Mouse (Mus musculus) stomach, postnatal 0 days (tissue): ENCODE data around the gene Tgfb1i1. TPM values are rescaled to one million over a fixed set of nuclear protein-coding genes. Genes with fewer than 3 reads are reported as not detected.

ENCODE experiments used
- ATAC-seq: fragments of 200-750 bp; cut with Nextera tagmentation; 2 replicates; pipeline ENCODE4 v1.8.0; 2017; ENCODE audit not compliant: low FRiP score, low TSS enrichment
- DNase-seq: peaks from one replicate; pipeline ENCODE4 v3.0.0-alpha.2; 2016; ENCODE audit warnings: low spot score
- H3K27ac ChIP-seq: fragments of 300-500 bp; sonication (generic); replicated peaks from 2 replicates; pipeline ENCODE4 v1.5.1; 2014; ENCODE audit warnings: mild to moderate bottlenecking, control low read depth
- H3K27me3 ChIP-seq: fragments of 300-500 bp; sonication (generic); 2 replicates; pipeline ENCODE4 v1.6.1; 2014; ENCODE audit warnings: low read length; ENCODE audit not compliant: control insufficient read depth, insufficient read depth
- H3K36me3 ChIP-seq: fragments of 300-500 bp; sonication (generic); 2 replicates; pipeline ENCODE4 v1.6.1; 2014; ENCODE audit warnings: low read length, mixed read lengths; ENCODE audit not compliant: control insufficient read depth, insufficient read depth
- H3K4me1 ChIP-seq: fragments of 300-500 bp; sonication (generic); replicated peaks from 2 replicates; pipeline ENCODE4 v1.6.1; 2014; ENCODE audit warnings: antibody characterized with exemption; ENCODE audit not compliant: control insufficient read depth, insufficient read depth
- H3K4me2 ChIP-seq: fragments of 300-500 bp; sonication (generic); replicated peaks from 2 replicates; pipeline ENCODE4 v1.6.1; 2014; ENCODE audit warnings: low read depth, mild to moderate bottlenecking, control low read depth, moderate library complexity
- H3K4me3 ChIP-seq: fragments of 300-500 bp; sonication (generic); 2 replicates; pipeline ENCODE4 v1.5.1; 2014; ENCODE audit warnings: low read depth, low read length, control low read depth
- H3K9ac ChIP-seq: fragments of 300-500 bp; sonication (generic); 2 replicates; pipeline ENCODE4 v1.6.1; 2014; ENCODE audit warnings: mild to moderate bottlenecking, low read length, control low read depth, mixed read lengths
- H3K9me3 ChIP-seq: fragments of 300-500 bp; sonication (generic); 2 replicates; pipeline ENCODE4 v1.6.1; 2016; ENCODE audit warnings: low read length; ENCODE audit not compliant: control insufficient read depth
- CTCF ChIP-seq: IDR thresholded peaks from 2 replicates; pipeline ENCODE4 v1.5.1; 2016; ENCODE audit warnings: antibody characterized with exemption, low read depth, mild to moderate bottlenecking, moderate library complexity
- EP300 ChIP-seq: optimal IDR thresholded peaks from 2 replicates; pipeline ENCODE3; 2016; ENCODE audit warnings: antibody characterized with exemption
- WGBS: fragments of 180-500 bp; shearing (Covaris S2); extraction: QIAGEN DNeasy Blood & Tissue Kit; methylation state at CpG from one replicate; pipeline ENCODE4 v1.1.7; 2014; 5-methylcytosine and 5-hydroxymethylcytosine counted together
- microRNA-seq: library from miRNA; unstranded; fragments of <30 nt; microRNA quantifications from one replicate; pipeline ENCODE4, GENCODE M21; 2016
- polyA plus RNA-seq: library from polyadenylated mRNA; unstranded; fragments of >200 nt; fragmentation: Nextera tagmentation; extraction: Ambion mirVana; gene quantifications from 2 replicates; pipeline ENCODE4 v1.2.1, GENCODE M21; 2015

Gene Tgfb1i1
- polyA plus RNA-seq, 1 experiment from 2014 or later, result 167 TPM

DNA sequence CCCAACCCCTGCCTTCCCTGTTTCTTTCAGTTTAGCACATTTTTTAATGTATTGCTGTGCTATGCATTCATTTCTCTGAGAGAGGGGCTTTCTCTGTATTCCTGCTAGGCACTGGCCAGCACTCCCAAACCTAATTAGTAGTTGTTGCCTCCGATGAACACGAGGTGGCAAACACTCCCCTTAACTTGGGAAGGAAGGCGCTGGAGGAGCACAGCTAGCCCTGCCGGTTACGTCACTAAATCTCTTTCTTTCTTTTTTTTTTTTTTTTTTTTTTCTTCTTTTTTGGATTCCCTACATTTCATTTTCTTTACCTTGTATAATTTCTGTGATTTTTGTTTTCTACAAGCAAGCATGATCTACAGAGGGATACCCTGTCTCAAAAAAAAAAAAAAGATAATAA lies 58.3 kb downstream of the Tgfb1i1 start:
- no peaks in the 10 kb centered on the region for H3K27me3 ChIP-seq
- peak; percentile 73 for ATAC-seq
- H3K4me1 ChIP-seq, result no peaks in the 10 kb centered on the region
- no peak overlapping the region for H3K9ac ChIP-seq
- no peak overlapping the region for H3K4me2 ChIP-seq
- no peaks in the 10 kb centered on the region for H3K36me3 ChIP-seq
- no peak overlapping the region for H3K27ac ChIP-seq
- 5% methylated on average over 5 of the region's 5 CpGs for WGBS
- no peaks in the 10 kb centered on the region for H3K9me3 ChIP-seq
- peak; percentile 85 for TF ChIP-seq CTCF
- no peak for TF ChIP-seq EP300
- peak; percentile 50 for DNase-seq
- H3K4me3 ChIP-seq, result no peak overlapping the region

Small RNAs within 50 kb of the gene (microRNA-seq; reads per million reads assigned to microRNA genes)
- gene Mir3103, result not detected

Other genes starting within 250 kb of the Tgfb1i1 start
- gene Trim72, start 242.9 kb upstream of the Tgfb1i1 start, polyA plus RNA-seq, result 0.38 and 0.52 TPM in 2 replicates
- 0.91 and 0.99 TPM in 2 replicates for gene Itgam, start 184.2 kb upstream of the Tgfb1i1 start, polyA plus RNA-seq
- gene Gm49368, start 184.1 kb upstream of the Tgfb1i1 start, polyA plus RNA-seq, result not detected in 2 replicates
- gene Itgax, start 117.3 kb upstream of the Tgfb1i1 start, polyA plus RNA-seq, result 0.19 and 0.22 TPM in 2 replicates
- not detected in 2 replicates for gene Itgad, start 92.4 kb upstream of the Tgfb1i1 start, polyA plus RNA-seq
- gene Cox6a2, start 40.4 kb upstream of the Tgfb1i1 start, polyA plus RNA-seq, result 0.24 and 0.46 TPM in 2 replicates
- gene Armc5, start 9.5 kb upstream of the Tgfb1i1 start, polyA plus RNA-seq, result 10.7 and 12.4 TPM in 2 replicates
- gene 9130023H24Rik, start 8.8 kb upstream of the Tgfb1i1 start, polyA plus RNA-seq, result 4.6 and 5.0 TPM in 2 replicates
- gene Slc5a2, start 18.8 kb downstream of the Tgfb1i1 start, polyA plus RNA-seq, result 0.63 and 1.0 TPM in 2 replicates
- gene BC017158, start 51.4 kb downstream of the Tgfb1i1 start, polyA plus RNA-seq, result 17.0 and 19.4 TPM in 2 replicates
- 24.5 and 28.9 TPM in 2 replicates for gene Rgs10, start 171.9 kb downstream of the Tgfb1i1 start, polyA plus RNA-seq
- gene Tial1, start 214.9 kb downstream of the Tgfb1i1 start, polyA plus RNA-seq, result 12.5 and 13.1 TPM in 2 replicates